Mouse (Mus musculus) liver, adult 2 months (tissue): ENCODE results near the gene Parm1. TPM values are rescaled to one million over a fixed set of nuclear protein-coding genes. Genes with fewer than 3 reads are reported as not detected.
A peak's percentile ranks its signal among the peaks of the same experiment; 100 is the strongest.

ENCODE experiments used
- DNase-seq: peaks from one replicate; pipeline ENCODE4 v3.0.0-alpha.2; 2011; ENCODE audit warnings: low read depth, low spot score; ENCODE audit errors: extremely low read depth
- H3K27ac ChIP-seq: fragments of 200-500 bp; replicated peaks from 2 replicates; pipeline ENCODE4 v1.5.1; 2012; ENCODE audit warnings: low read depth, mild to moderate bottlenecking, control low read depth, inconsistent platforms, low read length; ENCODE audit not compliant: insufficient read depth
- H3K27me3 ChIP-seq: fragments of 200-500 bp; 2 replicates; pipeline ENCODE4 v1.6.1; 2012; ENCODE audit warnings: mild to moderate bottlenecking, moderate library complexity, low read length, inconsistent platforms; ENCODE audit not compliant: control insufficient read depth, insufficient read depth
- H3K36me3 ChIP-seq: fragments of 200-500 bp; 2 replicates; pipeline ENCODE4 v1.6.1; 2012; ENCODE audit warnings: low read length, inconsistent platforms; ENCODE audit not compliant: control insufficient read depth, insufficient read depth
- H3K4me1 ChIP-seq: fragments of 200-500 bp; 2 replicates; pipeline ENCODE4 v1.6.1; 2011; ENCODE audit warnings: low read length; ENCODE audit not compliant: control insufficient read depth, insufficient read depth
- H3K4me3 ChIP-seq: fragments of 200-500 bp; 2 replicates; pipeline ENCODE4 v1.5.1; 2011; ENCODE audit warnings: low read depth, mild to moderate bottlenecking, control low read depth, low read length, moderate library complexity; ENCODE audit not compliant: insufficient read depth
- H3K79me2 ChIP-seq: fragments of 200-500 bp; 2 replicates; pipeline ENCODE4 v1.6.1; 2012; ENCODE audit warnings: inconsistent platforms, mild to moderate bottlenecking, low read length, moderate library complexity; ENCODE audit not compliant: control insufficient read depth, insufficient read depth
- H3K9ac ChIP-seq: fragments of 200-500 bp; 2 replicates; pipeline ENCODE4 v1.6.1; 2012; ENCODE audit warnings: low read depth, mild to moderate bottlenecking, control low read depth, inconsistent platforms, low read length
- CTCF ChIP-seq: fragments of 200-500 bp; IDR thresholded peaks from 2 replicates; pipeline ENCODE4 v1.5.1; 2011; ENCODE audit warnings: low read depth, low read length, control low read depth
- POLR2A ChIP-seq: fragments of 200-500 bp; IDR thresholded peaks from 2 replicates; pipeline ENCODE4 v1.6.1; 2011; ENCODE audit warnings: low read length, control low read depth; ENCODE audit not compliant: insufficient read depth; ENCODE audit errors: extremely low read depth
- WGBS: fragments of 180-500 bp; shearing (Covaris S2); methylation state at CpG from one replicate; pipeline ENCODE4 v1.1.7; 2018; 5-methylcytosine and 5-hydroxymethylcytosine counted together
- polyA plus RNA-seq: library from polyadenylated mRNA; depleted of rRNA; stranded (reverse); fragments of >200 nt; gene quantifications from 2 replicates; pipeline ENCODE4 v1.2.3, GENCODE M21; 2012
- total RNA-seq: library from RNA; depleted of rRNA; stranded (reverse); fragments of >200 nt; gene quantifications from 2 replicates; pipeline ENCODE4 v1.2.3, GENCODE M21; 2014

The Parm1 gene
- total and polyA plus RNA-seq, 2 experiments = under 0.01 to 0.05 TPM

- H3K79me2 ChIP-seq = no peaks in the 10 kb centered on the region
- no peak overlapping the region for H3K4me3 ChIP-seq
- no peak overlapping the region for H3K9ac ChIP-seq
- no peaks in the 10 kb centered on the region for H3K36me3 ChIP-seq
- 36% methylated on average over 3 of the region's 3 CpGs for WGBS
- H3K27ac ChIP-seq = no peak overlapping the region
- H3K27me3 ChIP-seq = no peaks in the 10 kb centered on the region
- TF ChIP-seq CTCF (no peak), POLR2A (no peak)
- no peaks in the 10 kb centered on the region for H3K4me1 ChIP-seq
- peak; percentile 29 for DNase-seq
These were observed 94.2 kb downstream of the Parm1 start for GRCm38 (mm10) chr5:91611589-91611988.

- Histone ChIP-seq H3K27me3 (no peaks in the 10 kb centered on the region), H3K4me3 (no peak overlapping the region), H3K9ac (no peak overlapping the region), H3K36me3 (no peaks in the 10 kb centered on the region), H3K79me2 (no peaks in the 10 kb centered on the region), H3K4me1 (no peaks in the 10 kb centered on the region), H3K27ac (no peak overlapping the region)
- 65% methylated on average over 11 of the region's 11 CpGs for WGBS
- no peak for DNase-seq
- TF ChIP-seq CTCF = no peak
- TF ChIP-seq POLR2A = no peak
These were observed 100.2 kb downstream of the Parm1 start for GRCm38 (mm10) chr5:91617331-91618233.

GRCm38 (mm10) chr5:91618661-91619173 is 101.3 kb downstream of the Parm1 start:
- 27% methylated on average over 4 of the region's 4 CpGs for WGBS
- DNase-seq = no peak

GRCm38 (mm10) chr5:91621197-91621596 is 103.8 kb downstream of the Parm1 start:
- WGBS = 89% methylated on average over 6 of the region's 6 CpGs
- Histone ChIP-seq H3K4me1 (no peaks in the 10 kb centered on the region), H3K36me3 (no peaks in the 10 kb centered on the region), H3K9ac (no peak overlapping the region), H3K4me3 (no peak overlapping the region), H3K27ac (no peak overlapping the region), H3K27me3 (no peaks in the 10 kb centered on the region), H3K79me2 (no peaks in the 10 kb centered on the region)
- TF ChIP-seq POLR2A (no peak), CTCF (no peak)
- peak; percentile 6 for DNase-seq

More at GRCm38 (mm10) chr5:91618661-91619173, 101.3 kb downstream of the Parm1 start:
- H3K27me3 ChIP-seq = no peaks in the 10 kb centered on the region
- no peaks in the 10 kb centered on the region for H3K4me1 ChIP-seq
- no peak overlapping the region for H3K9ac ChIP-seq
- H3K4me3 ChIP-seq = no peak overlapping the region
- no peak overlapping the region for H3K27ac ChIP-seq
- TF ChIP-seq CTCF (no peak), POLR2A (no peak)
- no peaks in the 10 kb centered on the region for H3K36me3 ChIP-seq
- H3K79me2 ChIP-seq = no peaks in the 10 kb centered on the region

- 93% methylated on average over 7 of the region's 7 CpGs for WGBS
- no peaks in the 10 kb centered on the region for H3K27me3 ChIP-seq
- no peak overlapping the region for H3K9ac ChIP-seq
- H3K27ac ChIP-seq = no peak overlapping the region
- H3K36me3 ChIP-seq = no peaks in the 10 kb centered on the region
- H3K4me1 ChIP-seq = no peaks in the 10 kb centered on the region
- TF ChIP-seq POLR2A (no peak), CTCF (no peak)
- no peak for DNase-seq
- H3K79me2 ChIP-seq = no peaks in the 10 kb centered on the region
- no peak overlapping the region for H3K4me3 ChIP-seq
These were observed 109.4 kb downstream of the Parm1 start for GRCm38 (mm10) chr5:91626823-91627222.

- TF ChIP-seq CTCF (no peak), POLR2A (no peak)
- no peaks in the 10 kb centered on the region for H3K4me1 ChIP-seq
- no peak overlapping the region for H3K4me3 ChIP-seq
- no peaks in the 10 kb centered on the region for H3K36me3 ChIP-seq
- H3K79me2 ChIP-seq = no peaks in the 10 kb centered on the region
- no peak overlapping the region for H3K9ac ChIP-seq
- DNase-seq = peak; percentile 7
- WGBS = 49% methylated on average over 5 of the region's 5 CpGs
- no peak overlapping the region for H3K27ac ChIP-seq
- H3K27me3 ChIP-seq = no peaks in the 10 kb centered on the region
These were observed 112.1 kb downstream of the Parm1 start for GRCm38 (mm10) chr5:91629472-91629871.
